Mouse (Mus musculus) gonadal fat pad, adult 2 months (tissue): ENCODE measurements around the gene Tmtc4. TPM values are rescaled to one million over a fixed set of nuclear protein-coding genes. Genes with fewer than 3 reads are reported as not detected.
A peak's percentile ranks its signal among the peaks of the same experiment; 100 is the strongest.

Experiments used
- DNase-seq: peaks from one replicate; pipeline ENCODE4 v3.0.0-alpha.2; 2012; ENCODE audit warnings: low read depth
- polyA plus RNA-seq: library from polyadenylated mRNA; depleted of rRNA; stranded (reverse); fragments of >200 nt; gene quantifications from 2 replicates; pipeline ENCODE4 v1.2.3, GENCODE M21; 2012

The Tmtc4 gene
- polyA plus RNA-seq, 1 experiment = 14.4 TPM

DNA sequence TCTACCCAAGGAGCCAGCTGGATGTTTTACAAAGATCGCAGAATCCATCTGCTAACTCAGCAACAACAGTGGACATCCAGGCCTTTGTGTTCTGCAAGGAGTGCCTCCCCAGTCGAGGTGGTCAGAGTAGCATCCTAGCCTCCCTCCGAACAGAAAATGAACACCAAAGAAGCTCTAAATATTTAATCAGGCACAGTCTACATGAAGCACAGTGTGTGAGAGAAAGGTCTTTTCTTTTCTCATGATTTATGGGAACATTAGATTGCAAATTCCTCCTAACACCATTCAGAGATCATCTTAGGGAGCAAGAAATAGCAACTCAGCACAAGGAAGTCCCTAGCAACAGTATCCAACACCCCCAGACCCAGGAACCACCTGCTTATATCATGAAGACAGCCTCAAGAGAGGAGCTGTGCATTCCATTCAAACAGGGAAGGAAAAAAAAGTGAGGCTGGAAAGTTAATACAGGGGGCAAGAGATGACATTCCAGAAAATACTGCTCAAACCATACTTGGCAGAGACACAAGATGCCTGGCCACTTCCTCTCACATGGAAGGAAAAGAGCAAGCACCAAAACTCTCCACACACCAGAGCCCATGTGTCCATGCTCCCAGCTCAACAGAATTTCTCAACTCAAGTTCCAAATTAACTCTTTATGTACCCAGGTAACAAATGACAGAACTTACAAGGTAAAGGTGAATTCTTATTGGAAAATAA, 8.8 kb downstream of the Tmtc4 start:
- DNase-seq = no peak

DNA sequence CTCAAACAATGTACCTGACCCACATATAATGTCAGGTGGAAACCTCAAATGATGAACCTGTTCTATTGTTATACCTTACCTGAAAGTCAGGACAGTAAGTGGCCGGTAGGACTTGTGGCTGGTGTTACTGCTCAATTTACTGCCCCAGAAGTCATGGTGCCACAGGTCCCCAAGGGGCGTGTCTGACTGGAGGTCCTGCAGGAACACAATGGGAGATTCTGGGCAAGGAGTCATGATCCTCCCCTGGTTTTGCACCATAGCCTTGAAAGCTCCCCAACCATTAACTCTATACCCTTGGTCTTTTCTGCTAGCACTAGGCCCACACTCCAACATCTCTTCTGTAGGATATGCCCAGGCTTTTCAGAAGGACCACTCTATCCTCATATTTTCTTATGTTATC, 10.7 kb downstream of the Tmtc4 start:
- DNase-seq = no peak

DNA sequence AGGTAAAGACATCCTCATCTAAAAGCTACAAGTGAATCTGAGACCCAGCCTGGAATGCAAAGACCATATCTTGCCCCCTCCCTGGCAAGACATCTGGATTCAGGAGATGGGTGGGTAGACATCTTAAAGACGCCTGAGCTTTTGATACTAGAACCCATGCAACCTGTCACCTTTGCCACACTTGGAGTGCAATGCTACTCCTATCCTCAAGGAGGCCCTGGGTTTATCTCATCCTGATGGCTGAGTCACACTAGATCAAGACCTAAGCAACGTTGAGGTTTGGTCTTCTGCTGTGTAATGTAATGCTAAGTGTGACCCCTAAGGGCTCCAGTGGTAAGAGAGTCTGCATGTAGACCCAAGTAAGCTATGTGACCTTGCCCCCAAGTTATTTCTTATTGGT, 15.8 kb downstream of the Tmtc4 start:
- no peak for DNase-seq

DNA sequence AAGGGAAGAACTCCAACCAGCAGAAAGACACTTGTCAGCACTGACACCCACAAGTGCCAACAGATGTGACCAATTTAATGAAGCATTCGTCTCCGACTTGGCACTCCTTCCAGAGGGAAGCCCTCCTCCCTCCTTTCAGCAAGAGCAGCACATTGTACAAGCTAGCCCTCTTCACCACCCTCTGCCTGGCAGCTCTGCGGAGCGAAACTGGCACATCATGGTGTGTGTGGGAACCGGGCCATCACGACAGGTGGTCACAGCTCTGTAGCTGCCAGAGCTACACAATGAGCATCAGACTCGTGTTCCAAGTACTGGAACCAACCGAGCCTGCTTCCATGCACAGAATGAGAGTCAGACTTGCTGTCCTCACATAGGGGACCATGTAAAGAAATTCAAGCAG, 25.9 kb downstream of the Tmtc4 start:
- DNase-seq = no peak

DNA sequence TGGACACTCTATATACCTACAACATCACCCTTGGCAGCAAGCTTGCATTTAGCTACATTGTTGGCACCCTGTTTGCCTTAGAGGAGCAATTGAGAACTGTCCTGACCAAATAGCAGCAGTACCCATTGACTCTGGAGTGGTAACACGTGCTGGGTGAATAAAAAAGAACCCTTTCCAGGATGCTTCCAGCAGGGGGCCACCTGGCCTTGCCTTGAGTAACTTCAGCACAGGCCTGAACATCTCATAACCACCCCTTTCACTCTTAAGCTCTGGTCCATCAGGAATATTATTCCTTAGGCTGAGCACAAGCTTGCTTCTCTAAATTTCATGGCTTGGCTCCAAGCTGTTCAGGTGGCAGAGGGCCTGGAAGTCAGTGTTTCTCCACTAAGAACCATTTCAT, 30.5 kb downstream of the Tmtc4 start:
- DNase-seq = no peak

DNA sequence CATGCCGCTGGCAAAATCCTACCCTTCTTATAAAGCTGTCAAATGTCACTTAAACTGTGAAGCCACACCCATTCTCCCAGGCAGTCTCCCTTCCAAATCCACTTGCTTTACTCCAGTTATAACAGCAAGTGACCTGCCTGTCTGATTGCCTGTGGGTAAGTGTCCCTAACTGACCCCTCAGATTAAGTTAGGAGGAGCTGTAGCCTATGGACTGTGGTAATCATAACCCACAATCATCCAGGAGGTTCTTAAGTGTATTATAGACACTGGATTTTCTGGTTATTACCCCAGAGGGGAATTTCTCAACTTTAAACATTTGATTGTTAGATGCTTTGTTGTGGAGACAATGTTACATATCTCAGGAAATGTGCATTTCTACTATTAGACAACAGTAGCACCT, 31.3 kb downstream of the Tmtc4 start:
- DNase-seq = peak; percentile 68

DNA sequence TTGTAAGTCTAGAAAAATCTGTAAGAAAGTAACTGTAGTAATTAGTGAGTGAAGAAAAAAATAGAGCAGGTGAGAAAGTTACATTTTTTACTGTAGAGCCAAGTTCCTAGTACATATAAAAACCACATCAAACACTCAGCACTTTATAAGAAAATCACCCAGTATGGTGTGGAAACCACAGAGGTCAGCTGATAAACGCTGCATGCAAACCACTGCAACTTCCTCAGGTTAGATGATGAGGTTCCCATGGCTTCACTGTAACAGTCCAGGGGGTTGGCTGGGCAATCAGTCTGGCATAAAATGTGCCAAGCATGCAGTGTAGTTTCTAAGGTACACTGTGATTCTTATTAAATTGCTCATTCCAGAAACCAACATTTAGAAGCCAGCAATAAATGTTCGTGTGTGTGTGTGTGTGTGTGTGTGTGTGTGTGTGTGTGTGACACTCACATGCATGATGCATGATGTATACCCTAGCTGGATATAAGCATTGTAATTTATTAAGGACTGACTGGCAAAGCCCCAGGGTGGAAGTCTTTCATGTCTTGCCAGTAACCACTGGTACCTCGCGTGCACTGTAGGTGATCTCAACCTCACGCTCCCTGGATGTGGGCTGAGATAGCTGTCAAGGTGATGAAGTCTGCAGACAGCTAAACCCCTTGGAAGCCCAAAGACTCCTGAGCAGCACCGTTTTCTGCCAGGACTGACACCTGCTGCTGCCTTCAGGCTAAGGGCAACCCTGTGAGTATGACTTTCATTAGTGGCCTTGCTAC, 32.0 kb downstream of the Tmtc4 start:
- DNase-seq = no peak

DNA sequence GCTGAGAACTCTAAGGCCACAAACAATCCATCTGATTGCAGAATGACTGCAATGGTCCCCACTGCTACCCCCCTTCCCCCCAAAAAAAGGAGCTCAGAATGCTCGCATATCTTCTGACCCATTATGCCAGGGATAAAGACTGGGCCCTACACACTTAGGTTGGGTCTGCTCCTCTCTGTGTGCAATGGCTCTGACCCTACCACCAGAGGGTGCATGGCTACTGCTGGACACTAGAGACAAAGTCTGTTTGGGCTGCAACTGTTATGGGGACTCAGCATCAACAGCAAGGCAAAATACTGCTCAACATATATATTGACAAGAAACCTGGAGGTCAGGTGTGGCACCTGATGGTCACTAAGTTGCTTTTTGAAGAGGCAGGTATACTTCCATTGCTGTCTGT, 32.9 kb downstream of the Tmtc4 start:
- no peak for DNase-seq

DNA sequence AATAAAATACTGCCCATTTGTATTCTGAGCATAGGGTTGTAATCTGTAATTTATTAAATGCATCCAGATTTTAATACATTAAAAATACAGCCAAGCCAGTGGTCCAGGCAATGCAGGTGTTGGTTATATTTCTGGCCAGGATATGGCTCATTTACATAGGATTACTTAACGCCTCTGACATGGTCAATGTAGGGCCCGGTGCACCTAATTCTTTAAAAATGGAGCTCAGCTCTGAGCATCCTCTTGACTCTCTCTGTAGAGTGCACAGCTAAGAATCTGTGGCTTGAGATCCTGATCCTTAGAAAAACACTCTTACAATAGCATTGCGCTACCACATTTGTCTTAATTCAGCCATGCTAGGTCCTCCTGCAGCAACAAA, 40.4 kb downstream of the Tmtc4 start:
- no peak for DNase-seq

DNA sequence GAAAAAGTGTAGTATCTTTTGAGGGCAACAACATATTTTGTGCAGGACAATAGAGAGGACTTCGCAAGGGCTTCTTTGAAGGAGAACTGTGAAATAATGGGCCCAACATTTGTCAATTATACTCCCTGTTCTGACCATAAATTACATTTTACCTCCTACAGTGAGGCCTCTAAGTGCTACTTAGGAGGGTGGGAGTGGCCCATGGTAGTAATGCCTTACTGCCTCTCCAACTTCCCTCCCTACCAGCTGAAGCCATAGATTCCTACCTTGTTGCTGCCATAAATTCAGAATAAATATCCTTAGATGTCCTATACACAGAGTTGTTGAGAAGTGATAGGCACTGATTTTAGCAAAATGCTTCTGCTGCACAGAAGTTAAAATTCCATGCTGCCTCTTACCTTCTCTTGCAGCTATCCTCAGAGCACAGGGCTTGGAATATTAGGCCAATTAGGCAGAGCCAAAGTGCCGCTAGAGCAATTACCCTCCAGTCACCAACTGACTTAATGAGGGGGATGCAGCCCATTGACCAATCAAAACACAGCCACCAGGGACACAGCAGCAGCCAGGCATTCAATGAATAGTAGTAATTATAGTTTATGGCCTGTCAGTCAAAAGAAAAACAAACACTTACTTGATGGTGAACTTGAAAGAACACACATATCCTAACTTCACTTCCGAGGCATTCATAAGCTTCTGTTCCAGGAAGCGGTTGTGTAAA, 40.9 kb downstream of the Tmtc4 start:
- DNase-seq = no peak

DNA sequence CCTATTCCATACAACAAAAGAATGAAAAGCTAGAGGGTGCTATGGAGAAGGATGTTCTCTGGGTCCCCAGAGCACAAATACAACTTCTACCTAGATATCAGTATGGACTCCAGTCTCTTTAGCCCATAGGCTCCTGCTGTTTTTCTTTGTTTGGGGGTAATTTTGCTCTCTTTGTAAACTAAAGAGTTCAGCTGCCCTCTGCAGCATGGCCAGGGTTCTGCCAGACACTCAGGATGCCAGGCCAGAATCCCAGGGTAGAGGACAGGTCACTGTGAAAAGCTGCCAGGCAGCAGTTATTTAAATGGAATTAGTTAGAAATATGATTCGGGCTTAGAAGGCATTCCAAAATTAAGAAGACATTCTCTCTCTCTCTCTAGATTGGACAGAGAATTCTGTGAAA, 47.4 kb downstream of the Tmtc4 start:
- no peak for DNase-seq

DNA sequence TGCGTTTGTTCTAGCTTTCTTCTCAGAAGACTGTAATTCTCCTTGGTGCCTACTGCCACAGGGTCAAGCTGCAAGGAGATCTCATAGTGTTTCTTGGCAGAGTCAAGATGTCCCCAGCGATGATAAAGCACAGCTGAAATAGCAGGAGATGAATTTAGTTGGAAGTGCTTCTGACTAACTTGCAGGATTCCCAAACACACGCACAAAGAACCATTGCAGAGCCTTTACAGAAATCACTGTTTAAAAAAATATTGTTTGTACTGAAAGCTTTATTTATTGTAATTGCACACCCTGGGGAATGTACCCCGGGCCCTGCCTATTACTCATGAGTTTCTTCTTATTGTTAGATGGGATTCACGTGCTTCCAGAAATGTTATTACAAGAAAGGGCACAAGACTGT, 63.8 kb downstream of the Tmtc4 start:
- DNase-seq = no peak

DNA sequence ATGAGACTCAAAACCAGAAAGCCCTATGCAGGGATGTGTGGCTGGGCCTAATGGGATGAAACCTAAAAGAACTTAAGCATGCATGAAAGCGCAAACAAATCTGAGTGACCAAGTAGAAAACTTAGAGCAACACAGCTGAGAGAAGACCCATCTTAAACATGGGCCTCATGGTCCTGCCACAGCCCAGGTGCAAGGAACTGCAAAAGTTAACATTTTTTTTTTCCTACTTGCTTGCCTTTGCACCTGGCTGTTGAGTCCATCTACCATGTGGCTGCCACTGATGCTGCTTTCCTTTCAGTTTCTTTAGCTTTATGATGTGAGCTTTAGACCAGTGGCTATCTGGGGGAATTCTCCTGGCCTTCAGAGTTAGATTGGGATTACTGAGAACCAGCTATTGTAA, 66.2 kb downstream of the Tmtc4 start:
- DNase-seq = no peak

DNA sequence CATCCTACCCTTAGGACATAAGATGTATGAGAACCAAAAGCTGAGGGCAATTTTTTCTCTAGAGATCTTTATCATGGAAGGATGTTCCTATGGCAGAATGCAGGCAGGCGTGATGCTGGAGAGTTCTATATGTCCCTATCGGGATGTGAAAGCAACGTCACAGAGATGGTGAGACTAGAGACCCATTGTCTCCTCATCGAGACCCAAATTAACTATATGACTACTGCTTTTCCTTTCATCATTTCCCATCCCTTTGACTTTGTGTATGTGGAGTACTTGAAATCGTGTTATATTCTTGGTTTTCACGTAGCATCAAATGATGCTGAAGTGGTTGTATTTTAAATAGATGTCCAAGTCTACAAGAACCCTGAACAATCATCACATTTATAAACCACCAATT, 70.2 kb downstream of the Tmtc4 start, which contains the start of gene Ggact:
Gene Ggact, minus strand, starts transcription at position 101 of the 400 bp plus-strand sequence.
- no peak for DNase-seq

DNA sequence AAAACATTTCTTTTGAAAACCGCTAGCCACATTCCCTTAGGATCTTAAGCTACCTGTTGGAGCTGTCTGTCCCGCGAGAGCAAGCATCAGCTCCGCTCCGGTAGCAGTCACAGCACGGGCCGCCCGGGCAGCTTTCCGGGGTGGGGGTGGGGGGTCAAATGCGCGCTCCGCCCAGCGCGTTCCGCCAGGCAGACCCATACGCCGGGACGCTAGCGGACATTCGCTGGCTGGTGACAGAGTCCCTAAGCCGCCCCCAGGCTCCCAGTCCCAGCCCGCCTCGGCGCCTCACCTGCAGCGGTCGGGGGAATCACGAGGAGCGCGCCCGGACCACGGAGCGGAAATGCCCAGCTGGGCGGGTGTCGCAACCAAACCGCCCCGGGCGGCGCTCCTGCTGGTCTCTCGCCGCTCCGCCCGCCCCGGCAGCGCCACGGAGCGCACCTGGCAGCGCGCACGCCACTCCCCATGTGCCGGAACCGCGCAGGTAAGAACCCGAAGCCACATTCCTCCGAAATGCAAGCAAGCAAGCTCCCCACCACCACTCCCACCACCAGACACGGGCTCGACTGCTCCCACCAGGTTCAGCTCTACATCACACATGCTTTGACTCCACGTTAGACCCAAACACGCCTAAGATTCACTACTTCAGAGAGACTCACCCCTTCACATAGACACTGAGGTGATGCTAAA, 70.9 kb downstream of the Tmtc4 start:
- no peak for DNase-seq

DNA sequence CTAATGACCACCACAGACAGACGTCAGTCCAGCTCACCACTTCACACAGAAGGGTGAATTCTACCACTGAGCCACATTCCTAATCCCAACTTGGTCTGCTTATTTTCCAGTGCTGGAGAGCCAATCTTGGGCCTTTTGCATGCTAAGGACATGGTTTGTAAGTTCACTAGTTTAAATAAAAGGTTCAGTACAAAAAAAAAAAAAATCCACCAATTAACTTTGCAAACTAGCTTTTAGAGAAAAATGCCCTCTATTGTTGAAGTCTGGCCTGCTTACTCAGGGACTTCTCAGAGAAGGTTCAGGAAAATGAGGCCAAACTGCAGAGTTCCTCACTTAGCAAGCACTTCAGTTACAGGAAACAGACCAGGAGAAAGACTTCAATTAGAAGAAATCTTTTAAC, 71.7 kb downstream of the Tmtc4 start:
- DNase-seq = no peak

DNA sequence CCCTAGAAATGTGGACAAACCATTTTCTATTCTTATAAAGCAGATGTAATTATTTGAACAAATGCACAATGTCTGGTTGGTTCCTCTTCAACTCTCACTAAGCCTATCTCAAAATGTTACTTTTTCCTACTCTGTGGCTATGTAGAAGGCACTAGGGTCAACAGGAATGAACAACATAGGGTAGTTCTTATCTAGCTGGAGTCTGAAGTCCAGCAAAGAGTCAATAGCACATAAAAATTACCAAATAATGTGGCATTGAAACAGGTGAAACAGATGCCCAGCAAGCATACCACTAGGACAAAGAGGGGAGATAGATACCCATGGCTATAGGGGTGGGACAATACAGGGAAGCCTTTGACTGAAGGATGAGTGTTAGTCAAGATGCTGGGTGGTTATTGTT, 72.6 kb downstream of the Tmtc4 start:
- DNase-seq = no peak

DNA sequence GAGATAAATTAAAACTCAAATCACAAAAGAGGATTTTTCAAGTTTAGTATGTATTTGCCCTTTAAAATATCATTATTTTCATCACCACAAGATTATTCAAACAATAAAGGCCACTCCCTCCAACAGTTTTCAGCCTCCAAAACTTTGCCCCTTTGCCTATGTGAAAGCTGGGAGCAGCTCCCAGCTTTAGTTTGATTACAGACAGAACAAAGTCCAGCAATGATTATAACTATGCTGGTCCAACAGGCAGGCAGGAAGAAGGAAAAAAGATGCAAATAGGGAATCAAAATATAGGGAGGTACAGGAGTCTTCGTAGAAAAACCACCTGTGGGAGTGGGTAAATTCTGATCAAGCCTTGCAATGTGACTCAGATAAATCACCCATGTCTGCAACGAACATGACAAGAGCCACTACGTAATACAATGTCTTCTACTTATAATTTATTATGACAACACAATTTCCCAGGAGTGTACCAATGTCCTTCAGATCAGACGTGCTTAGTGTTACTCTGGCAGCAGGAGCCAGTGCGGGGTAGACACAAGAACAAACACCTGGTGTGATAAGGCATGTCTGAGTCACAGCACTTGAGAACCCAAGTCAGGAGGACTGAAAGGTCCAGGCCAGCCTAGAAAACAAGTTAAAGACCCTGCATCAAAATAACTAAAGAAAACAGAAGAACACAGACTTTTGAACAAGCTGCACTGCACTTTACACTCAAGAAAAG, 74.3 kb downstream of the Tmtc4 start:
- no peak for DNase-seq

DNA sequence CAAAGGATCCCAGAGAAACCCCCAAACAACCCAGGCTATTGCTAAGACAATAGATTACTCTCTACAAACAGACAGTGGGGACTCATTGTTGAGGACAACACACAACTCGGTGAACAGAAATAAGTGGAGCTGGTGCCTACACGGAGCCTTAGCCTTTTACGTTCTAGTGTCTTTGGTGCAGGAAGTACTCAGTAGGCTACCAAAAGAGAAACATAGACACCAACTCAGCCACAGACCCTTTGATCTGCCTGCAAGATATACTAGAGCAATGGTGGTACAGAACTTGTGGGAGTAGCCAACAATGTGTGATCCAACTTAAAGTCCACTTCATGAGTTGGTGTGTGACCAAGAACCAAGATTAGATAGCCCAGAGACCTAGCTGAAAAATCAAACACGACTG, 75.8 kb downstream of the Tmtc4 start:
- no peak for DNase-seq

DNA sequence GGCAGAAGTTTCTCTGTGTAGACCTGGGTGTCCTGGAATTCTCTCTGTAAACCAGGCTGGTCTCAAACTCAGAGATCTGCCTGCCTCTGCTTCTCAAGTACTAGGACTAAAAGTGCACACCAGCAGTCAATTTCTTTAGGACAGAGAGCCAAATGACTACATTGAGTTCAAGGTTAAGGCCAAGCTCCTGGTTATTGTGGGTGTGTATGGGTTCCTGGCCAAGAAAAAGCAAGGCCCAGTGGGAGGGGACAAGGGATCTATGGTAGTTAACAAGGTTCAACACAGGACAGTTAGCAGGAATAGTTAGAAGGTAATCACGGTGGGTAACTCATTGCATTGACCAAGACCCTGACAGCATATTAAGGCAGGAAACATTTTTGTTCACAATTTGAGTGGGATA, 78.8 kb downstream of the Tmtc4 start:
- no peak for DNase-seq

DNA sequence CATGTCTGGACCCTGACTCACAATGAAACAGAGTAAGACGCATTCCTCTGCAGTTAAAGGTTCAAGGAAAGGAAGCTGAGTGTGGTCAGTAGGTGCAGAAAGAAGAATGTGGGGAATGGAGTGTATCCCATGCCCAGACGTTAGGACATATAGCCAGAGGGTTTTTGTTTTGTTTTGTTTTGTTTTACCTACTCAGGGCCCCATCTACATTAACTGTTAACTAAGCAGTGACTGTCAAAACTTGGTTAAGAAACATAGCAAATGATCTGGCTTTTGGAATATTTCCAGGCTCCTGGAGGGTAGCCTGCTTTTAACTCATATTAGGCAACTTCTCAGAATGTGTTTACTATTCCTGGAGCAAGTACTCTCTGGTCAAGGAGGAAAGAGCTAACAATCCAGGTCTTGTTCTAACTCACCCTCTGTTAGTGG, 79.9 kb downstream of the Tmtc4 start:
- peak; percentile 83 for DNase-seq

DNA sequence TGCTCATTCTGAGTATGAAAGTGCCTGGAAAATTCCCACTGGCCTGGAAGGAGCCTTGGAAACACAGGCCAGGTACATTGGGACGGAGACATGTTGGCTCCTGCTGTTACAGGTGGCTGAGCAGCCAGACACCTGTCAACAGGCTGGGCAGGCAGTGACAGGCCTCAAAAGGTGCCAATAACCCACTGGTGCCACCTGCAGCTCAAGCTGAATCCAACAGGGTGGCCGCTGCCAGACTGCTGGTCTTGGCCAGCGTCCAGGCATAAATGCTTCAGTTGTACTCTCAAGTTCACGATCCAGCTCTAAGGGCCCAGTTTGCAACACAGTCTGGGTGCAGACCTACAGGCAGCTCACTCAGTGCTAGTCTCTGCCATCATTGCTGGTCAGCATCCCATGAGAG, 81.0 kb downstream of the Tmtc4 start:
- peak; percentile 78 for DNase-seq
